Mouse (Mus musculus) embryonic facial prominence, embryonic 12.5 days (tissue): ENCODE data around the gene Ppp1r13b. TPM values are rescaled to one million over a fixed set of nuclear protein-coding genes. Genes with fewer than 3 reads are reported as not detected.
"Not testable (repeated sequence)": the region's sequence is repeated elsewhere in the genome, so short reads cannot be mapped to it uniquely, and the experiment has no call there.

Source experiments
- ATAC-seq: fragments of 200-750 bp; cut with Nextera tagmentation; 2 replicates; pipeline ENCODE4 v1.8.0; 2017; ENCODE audit not compliant: insufficient number of reproducible peaks, insufficient read depth, low FRiP score, low TSS enrichment
- H3K27ac ChIP-seq: fragments of 300-500 bp; sonication (generic); 2 replicates; pipeline ENCODE4 v1.5.1; 2016; ENCODE audit warnings: mild to moderate bottlenecking
- H3K27me3 ChIP-seq: fragments of 300-500 bp; sonication (generic); 2 replicates; pipeline ENCODE4 v1.6.1; 2016; ENCODE audit warnings: mild to moderate bottlenecking, moderate library complexity
- H3K36me3 ChIP-seq: fragments of 300-500 bp; sonication (generic); 2 replicates; pipeline ENCODE4 v1.6.1; 2016; ENCODE audit warnings: mild to moderate bottlenecking
- H3K4me1 ChIP-seq: fragments of 300-500 bp; sonication (generic); 2 replicates; pipeline ENCODE4 v1.6.1; 2016
- H3K4me2 ChIP-seq: fragments of 300-500 bp; sonication (generic); replicated peaks from 2 replicates; pipeline ENCODE4 v1.6.1; 2016; ENCODE audit warnings: mild to moderate bottlenecking, moderate library complexity
- H3K4me3 ChIP-seq: fragments of 300-500 bp; sonication (generic); 2 replicates; pipeline ENCODE4 v1.5.1; 2016; ENCODE audit warnings: mild to moderate bottlenecking
- H3K9ac ChIP-seq: fragments of 300-500 bp; sonication (generic); 2 replicates; pipeline ENCODE4 v1.6.1; 2016; ENCODE audit warnings: mild to moderate bottlenecking, moderate library complexity
- H3K9me3 ChIP-seq: fragments of 300-500 bp; sonication (generic); 2 replicates; pipeline ENCODE4 v1.6.1; 2016; ENCODE audit warnings: mild to moderate bottlenecking, moderate library complexity
- WGBS: fragments of 180-500 bp; shearing (Covaris S2); methylation state at CpG from one replicate; pipeline ENCODE4 v1.1.7; 2016; 5-methylcytosine and 5-hydroxymethylcytosine counted together
- polyA plus RNA-seq: library from polyadenylated mRNA; unstranded; fragments of >200 nt; fragmentation: Nextera tagmentation; extraction: Ambion mirVana; gene quantifications from 2 replicates; pipeline ENCODE4 v1.2.1, GENCODE M21; 2016

Gene Ppp1r13b
- 13.5 and 14.1 TPM in 2 replicates for polyA plus RNA-seq

- under 1% methylated on average over 78 of the region's 80 CpGs for WGBS
- H3K9ac ChIP-seq: peak within 1 kb of the TSS; percentile 87
- peak; percentile 93 for ATAC-seq
- peak within 1 kb of the TSS; percentile 75 for H3K27ac ChIP-seq
- peak within 1 kb of the TSS; percentile 87 for H3K4me2 ChIP-seq
- 0 out of 2 replicates have a peak, but pooled peaks cover 11% of the 10 kb centered on the region for H3K27me3 ChIP-seq
- peak within 1 kb of the TSS; percentile 78 for H3K4me3 ChIP-seq
- no peaks in the 10 kb centered on the region for H3K36me3 ChIP-seq
- H3K9me3 ChIP-seq: no peaks in the 10 kb centered on the region
- peaks cover 4% of the 10 kb centered on the region; the same call in 1 of the 2 replicates for H3K4me1 ChIP-seq
These were observed at the start of gene Ppp1r13b for GRCm38 (mm10) chr12:111907970-111908681. TSS of gene Ppp1r13b (minus strand) at chr12:111908110.

GRCm38 (mm10) chr12:111956173-111956572 is 48.3 kb upstream of the Ppp1r13b start:
- no peak overlapping the region for H3K27ac ChIP-seq
- H3K9ac ChIP-seq: no peak overlapping the region
- 67% methylated on average over 5 of the region's 5 CpGs for WGBS
- no peak for ATAC-seq
- H3K4me2 ChIP-seq: no peak overlapping the region
- H3K36me3 ChIP-seq: peaks cover 21% of the 10 kb centered on the region
- H3K9me3 ChIP-seq: no peaks in the 10 kb centered on the region
- no peaks in the 10 kb centered on the region for H3K4me1 ChIP-seq
- no peaks in the 10 kb centered on the region for H3K27me3 ChIP-seq
- no peak overlapping the region for H3K4me3 ChIP-seq

GRCm38 (mm10) chr12:111951701-111952100 is 43.8 kb upstream of the Ppp1r13b start:
- Histone ChIP-seq H3K9me3 (no peaks in the 10 kb centered on the region), H3K36me3 (no peaks in the 10 kb centered on the region), H3K27me3 (no peaks in the 10 kb centered on the region), H3K9ac (no peak overlapping the region), H3K27ac (peak overlapping the region; percentile 43), H3K4me3 (no peak overlapping the region), H3K4me2 (no peak overlapping the region), H3K4me1 (no peaks in the 10 kb centered on the region)
- 22% methylated on average over 5 of the region's 5 CpGs for WGBS
- ATAC-seq: no peak

- H3K36me3 ChIP-seq: no peaks in the 10 kb centered on the region
- no peak for ATAC-seq
- no peak overlapping the region for H3K27ac ChIP-seq
- peaks cover 1% of the 10 kb centered on the region; the same call in 1 of the 2 replicates for H3K4me1 ChIP-seq
- no peak overlapping the region for H3K4me3 ChIP-seq
- H3K27me3 ChIP-seq: no peaks in the 10 kb centered on the region
- H3K9me3 ChIP-seq: no peaks in the 10 kb centered on the region
- no peak overlapping the region for H3K4me2 ChIP-seq
- no peak overlapping the region for H3K9ac ChIP-seq
- WGBS: 75% methylated on average over 5 of the region's 5 CpGs
These were observed 42.6 kb upstream of the Ppp1r13b start for GRCm38 (mm10) chr12:111950486-111950885.

- Histone ChIP-seq H3K27me3 (no peaks in the 10 kb centered on the region), H3K27ac (no peak overlapping the region), H3K4me1 (peaks cover 8% of the 10 kb centered on the region; the same call in 1 of the 2 replicates), H3K9ac (no peak overlapping the region), H3K4me2 (no peak overlapping the region), H3K36me3 (no peaks in the 10 kb centered on the region), H3K9me3 (no peaks in the 10 kb centered on the region), H3K4me3 (no peak overlapping the region)
- 43% methylated on average over 2 of the region's 2 CpGs for WGBS
- no peak for ATAC-seq
These were observed 38.8 kb upstream of the Ppp1r13b start for GRCm38 (mm10) chr12:111946716-111947115.

- not testable (repeated sequence) for H3K4me2 ChIP-seq, H3K27me3 ChIP-seq, H3K36me3 ChIP-seq, H3K4me1 ChIP-seq, H3K9me3 ChIP-seq, H3K4me3 ChIP-seq, H3K9ac ChIP-seq
- H3K27ac ChIP-seq: peak overlapping the region; percentile 43; the same call in 1 of the 2 replicates
- ATAC-seq: 0 out of 2 replicates have a peak, but pooled peaks have one; percentile 43
- 68% methylated on average over 12 of the region's 15 CpGs for WGBS
These were observed 38.1 kb upstream of the Ppp1r13b start for GRCm38 (mm10) chr12:111945765-111946655.

GRCm38 (mm10) chr12:111945115-111945514 is 37.2 kb upstream of the Ppp1r13b start:
- Histone ChIP-seq H3K27me3 (no peaks in the 10 kb centered on the region), H3K4me3 (no peak overlapping the region), H3K27ac (peak overlapping the region; percentile 43; the same call in 1 of the 2 replicates), H3K4me1 (peaks cover 8% of the 10 kb centered on the region; the same call in 1 of the 2 replicates), H3K36me3 (no peaks in the 10 kb centered on the region), H3K9me3 (no peaks in the 10 kb centered on the region), H3K9ac (no peak overlapping the region), H3K4me2 (no peak overlapping the region)
- WGBS: 33% methylated on average over 8 of the region's 8 CpGs
- no peak for ATAC-seq

GRCm38 (mm10) chr12:111944065-111944987 is 36.4 kb upstream of the Ppp1r13b start:
- not testable (repeated sequence) for H3K4me3 ChIP-seq, H3K9me3 ChIP-seq, H3K36me3 ChIP-seq, H3K4me2 ChIP-seq, H3K27me3 ChIP-seq, ATAC-seq, H3K9ac ChIP-seq
- Histone ChIP-seq H3K4me1 (peaks cover 11% of the 10 kb centered on the region; the same call in 1 of the 2 replicates), H3K27ac (0 out of 2 replicates have a peak overlapping the region, but pooled peaks have one; percentile 54)
- WGBS: 72% methylated on average over 18 of the region's 20 CpGs

- H3K9me3 ChIP-seq: no peaks in the 10 kb centered on the region
- no peak overlapping the region for H3K4me3 ChIP-seq
- peaks cover 18% of the 10 kb centered on the region for H3K4me1 ChIP-seq
- H3K9ac ChIP-seq: no peak overlapping the region
- no peak overlapping the region for H3K4me2 ChIP-seq
- 59% methylated on average over 10 of the region's 10 CpGs for WGBS
- no peaks in the 10 kb centered on the region for H3K27me3 ChIP-seq
- no peak for ATAC-seq
- H3K36me3 ChIP-seq: no peaks in the 10 kb centered on the region
- peak overlapping the region; percentile 7; the same call in 1 of the 2 replicates for H3K27ac ChIP-seq
These were observed 35.6 kb upstream of the Ppp1r13b start for GRCm38 (mm10) chr12:111943421-111944064.

- Histone ChIP-seq H3K4me1 (peaks cover 35% of the 10 kb centered on the region), H3K4me3 (no peak overlapping the region), H3K27ac (peak overlapping the region; percentile 92), H3K9ac (no peak overlapping the region), H3K36me3 (no peaks in the 10 kb centered on the region), H3K4me2 (peak overlapping the region; percentile 21), H3K9me3 (no peaks in the 10 kb centered on the region), H3K27me3 (no peaks in the 10 kb centered on the region)
- WGBS: 10% methylated on average over 1 of the region's 1 CpGs
- ATAC-seq: peak; percentile 70
These were observed 30.8 kb upstream of the Ppp1r13b start for GRCm38 (mm10) chr12:111938623-111939177.
